Mouse (Mus musculus) yolk sac, embryonic 10.5 days (tissue): Measurements from ENCODE around the gene Tph1.
A peak's percentile ranks its signal among the peaks of the same experiment; 100 is the strongest.
"Not testable (repeated sequence)": the region's sequence is repeated elsewhere in the genome, so short reads cannot be mapped to it uniquely, and the experiment has no call there.

Source experiments
- DNase-seq: peaks from one replicate; pipeline ENCODE4 v3.0.0-alpha.2; 2017; ENCODE audit warnings: low spot score

Gene Tph1

GRCm38 (mm10) chr7:46672160-46672672 lies at the start of gene Tph1:
Gene Tph1 (minus strand): TSS chr7:46672537.
- DNase-seq: no peak

DNA sequence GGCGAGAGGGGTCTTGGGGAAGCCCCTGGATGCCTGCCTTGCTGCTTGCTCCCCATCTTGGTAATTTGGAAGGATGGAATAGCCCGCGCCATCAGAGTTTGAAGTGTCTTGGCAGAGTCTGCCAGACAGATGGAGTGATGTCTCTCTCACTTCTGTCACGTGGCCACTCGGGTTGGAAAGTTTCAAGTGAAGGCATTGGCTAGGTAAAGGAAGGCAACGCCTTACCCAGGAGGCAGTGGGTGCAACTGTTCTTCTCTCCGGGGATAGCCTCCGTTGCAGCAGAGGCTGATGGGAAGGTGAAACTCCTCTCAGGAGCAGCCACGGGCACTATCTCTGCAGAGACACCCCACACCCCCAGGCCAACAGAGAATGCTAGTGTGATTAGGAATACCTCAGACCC lies 48.1 kb upstream of the Tph1 start:
- DNase-seq: no peak

DNA sequence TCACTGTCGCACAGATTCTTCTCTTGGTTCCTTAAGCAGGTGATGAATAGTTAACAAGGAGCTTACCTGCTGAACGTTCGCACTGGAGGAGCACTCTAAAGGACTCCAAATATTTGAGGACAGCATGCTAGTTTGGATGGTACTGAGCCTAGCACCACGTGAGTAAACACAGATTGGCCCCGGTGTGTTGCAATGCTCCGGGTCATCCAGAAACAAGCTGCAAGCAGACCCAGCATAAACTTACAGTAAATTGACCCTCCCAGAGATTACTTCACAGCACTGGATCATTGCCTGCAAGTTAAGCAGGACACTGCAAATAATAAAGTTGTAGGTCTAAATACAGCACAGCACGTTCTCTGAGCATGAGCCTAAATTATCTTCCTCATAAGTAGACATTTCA lies 47.2 kb upstream of the Tph1 start:
- DNase-seq: peak; percentile 84

- DNase-seq: no peak
These were observed 46.4 kb upstream of the Tph1 start for GRCm38 (mm10) chr7:46718591-46719270.

DNA sequence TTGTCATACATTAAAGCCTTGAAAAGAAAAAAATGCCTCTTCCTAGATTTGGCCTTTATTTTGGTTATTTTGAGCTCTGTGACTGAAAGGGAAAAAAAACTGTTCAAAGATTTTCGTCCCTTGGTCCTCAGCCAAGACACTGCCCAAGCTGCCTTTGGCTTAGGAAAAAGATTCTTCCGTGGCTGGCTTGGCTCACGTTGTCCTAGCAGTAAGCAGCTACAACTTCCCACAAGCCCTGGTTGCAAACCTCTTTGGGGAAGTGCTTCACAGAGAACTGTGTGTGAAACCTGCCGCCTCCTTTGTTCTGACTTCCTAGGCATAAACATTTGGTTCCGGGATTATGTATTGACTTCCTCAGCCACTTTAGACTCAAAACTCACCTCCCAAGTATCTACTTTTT lies 44.6 kb upstream of the Tph1 start:
- no peak for DNase-seq

GRCm38 (mm10) chr7:46715600-46715999 lies 43.3 kb upstream of the Tph1 start, which contains the start of gene Saa3:
Gene Saa3 (minus strand): TSS chr7:46715700.
- no peak for DNase-seq

DNA sequence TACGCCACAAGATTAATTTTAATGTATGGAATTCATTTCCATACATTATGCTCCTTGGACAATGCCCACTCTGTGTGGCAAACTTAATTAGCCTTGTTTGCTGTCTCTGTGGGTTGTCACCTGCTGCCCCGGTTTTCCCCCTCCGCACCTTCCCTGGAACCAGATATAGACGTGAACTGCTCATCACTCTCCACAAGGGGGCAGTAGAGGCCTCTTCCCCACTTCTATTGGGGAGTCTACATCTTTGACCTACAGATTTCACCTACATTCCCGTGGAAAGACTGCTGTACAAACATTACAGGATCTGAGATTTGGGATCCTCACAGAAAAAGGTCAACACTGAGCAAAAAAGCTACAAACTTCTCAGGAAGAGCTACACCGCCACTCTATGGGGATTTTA lies 42.2 kb upstream of the Tph1 start:
- peak; percentile 55 for DNase-seq

GRCm38 (mm10) chr7:46712250-46712649 lies 39.9 kb upstream of the Tph1 start:
- no peak for DNase-seq

GRCm38 (mm10) chr7:46710390-46710844 lies 38.1 kb upstream of the Tph1 start, which contains the start of gene Saal1:
Gene Saal1 (minus strand): TSS chr7:46710680.
- peak; percentile 89 for DNase-seq

DNA sequence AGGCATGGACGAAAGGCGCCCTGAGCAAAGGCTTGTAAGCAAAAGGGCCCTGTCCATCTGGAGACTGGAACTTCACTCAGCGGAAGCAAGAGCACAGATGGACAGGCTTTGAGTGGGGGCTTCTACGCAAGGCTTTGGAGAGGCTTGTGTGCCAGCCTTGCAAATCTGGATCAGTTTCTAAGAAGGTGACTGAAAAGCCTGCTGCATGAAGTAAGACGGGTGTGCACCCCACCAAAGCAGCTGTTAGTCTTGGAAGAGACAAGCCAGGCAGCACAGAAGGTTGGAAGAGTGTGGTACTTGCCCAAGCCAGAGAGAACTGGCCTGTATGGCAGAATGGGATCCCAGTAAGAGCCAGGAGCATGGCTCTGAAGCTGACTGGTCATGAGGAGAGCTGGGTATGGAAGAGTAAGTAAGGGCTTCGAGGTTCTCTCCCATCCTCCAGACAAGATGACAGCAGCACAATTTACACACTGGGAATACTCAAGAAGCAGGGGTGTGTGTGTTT lies 28.2 kb upstream of the Tph1 start:
- DNase-seq: no peak

GRCm38 (mm10) chr7:46696754-46697153 lies 24.4 kb upstream of the Tph1 start:
- DNase-seq: no peak

GRCm38 (mm10) chr7:46686827-46687226 lies 14.5 kb upstream of the Tph1 start:
- no peak for DNase-seq

- DNase-seq: peak; percentile 54
These were observed 8.4 kb upstream of the Tph1 start for GRCm38 (mm10) chr7:46680732-46681131.

GRCm38 (mm10) chr7:46679044-46679443 lies 6.7 kb upstream of the Tph1 start:
- not testable (repeated sequence) for DNase-seq

GRCm38 (mm10) chr7:46678417-46678816 lies 6.1 kb upstream of the Tph1 start:
- DNase-seq: no peak

DNA sequence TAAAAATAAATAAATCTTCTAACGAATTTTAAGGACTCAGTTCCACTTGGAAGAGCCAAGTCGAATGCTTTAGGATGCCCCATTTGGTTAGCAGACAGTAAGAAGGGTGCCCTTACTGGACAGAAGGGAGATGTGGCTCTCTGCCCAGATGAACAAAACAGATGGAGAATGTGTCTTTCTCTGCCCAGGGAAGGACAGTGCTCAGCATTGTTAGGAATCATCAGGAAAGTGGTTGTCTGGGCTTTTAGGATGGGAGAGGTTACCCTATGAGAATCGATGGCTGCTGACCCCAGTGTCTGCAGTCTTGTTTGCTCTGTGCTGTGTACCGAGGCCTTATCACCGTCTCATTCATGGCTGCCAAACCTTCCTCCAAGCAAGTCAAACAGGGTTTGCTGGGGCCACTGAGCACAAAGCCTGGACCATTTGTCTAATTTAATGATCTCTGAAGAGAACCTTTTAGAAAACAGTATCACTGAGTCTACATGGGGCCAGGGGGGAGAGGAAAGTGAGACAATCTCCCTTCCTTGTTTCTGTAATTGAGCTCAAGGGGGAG lies 4.5 kb upstream of the Tph1 start:
- DNase-seq: no peak

DNA sequence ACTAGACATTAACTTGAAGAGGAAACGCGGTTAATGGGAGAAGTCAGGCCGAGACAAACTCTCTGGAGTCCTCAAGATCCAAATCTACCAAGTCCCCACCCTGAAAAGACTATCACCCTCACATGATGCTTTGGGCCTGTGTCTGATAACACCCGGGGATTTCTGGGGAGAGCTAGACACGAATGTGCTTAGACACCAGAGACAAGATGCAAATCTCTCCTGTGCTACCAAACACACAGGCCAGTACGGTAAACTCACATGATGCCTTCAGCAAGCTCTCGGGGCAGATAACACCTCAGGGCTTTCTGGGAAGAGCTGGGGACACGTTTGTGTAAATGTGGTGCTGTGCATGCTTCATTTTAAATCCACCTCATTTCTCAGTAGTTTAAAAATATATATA lies 3.5 kb upstream of the Tph1 start:
- DNase-seq: no peak

DNA sequence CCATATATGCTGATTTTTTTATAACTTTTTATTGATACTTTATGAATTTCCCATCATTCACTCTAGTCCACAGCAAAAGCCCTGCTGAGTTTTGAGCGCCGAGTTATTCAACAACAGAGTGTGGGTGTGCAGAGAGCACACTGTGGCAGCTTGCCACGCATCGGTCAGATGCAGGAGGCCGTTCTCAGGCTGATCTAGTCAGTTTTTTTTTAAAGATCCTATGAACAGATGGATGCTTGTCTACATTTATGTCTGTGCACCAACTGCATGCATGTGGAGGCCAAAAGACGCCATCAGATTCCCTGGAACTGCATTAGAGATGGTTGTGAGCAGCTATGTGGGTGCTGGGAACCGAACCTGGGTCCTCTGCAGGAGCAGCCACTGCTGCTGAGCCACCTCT lies 2.7 kb upstream of the Tph1 start:
- no peak for DNase-seq

GRCm38 (mm10) chr7:46667256-46667655 lies 5.1 kb downstream of the Tph1 start:
- DNase-seq: peak; percentile 51

- no peak for DNase-seq
These were observed 7.1 kb downstream of the Tph1 start for GRCm38 (mm10) chr7:46665236-46665635.

DNA sequence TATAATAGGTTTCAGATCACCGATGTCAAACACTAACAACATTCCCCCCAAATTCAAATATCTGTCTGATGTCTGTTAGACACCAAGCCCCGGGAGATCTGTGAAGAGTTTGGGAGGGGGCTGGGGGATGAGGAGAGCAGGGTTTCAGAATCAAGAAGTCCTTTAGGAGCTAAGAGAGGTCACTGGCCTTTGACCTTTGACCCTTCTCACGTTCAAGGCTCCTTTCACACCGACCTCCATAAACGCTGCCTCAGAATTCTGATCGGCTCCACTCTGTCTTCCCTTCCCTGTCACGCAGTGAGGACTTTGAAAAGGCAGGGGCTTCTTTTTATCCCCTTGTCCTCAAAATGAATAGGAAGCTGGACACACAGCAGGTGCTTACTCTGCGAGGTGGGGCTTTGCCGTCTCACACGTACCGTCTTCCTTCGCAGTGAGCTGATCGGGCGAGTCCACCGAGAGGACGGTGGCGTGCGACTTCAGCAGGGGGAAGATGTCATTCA lies 10.7 kb downstream of the Tph1 start:
- DNase-seq: no peak

DNA sequence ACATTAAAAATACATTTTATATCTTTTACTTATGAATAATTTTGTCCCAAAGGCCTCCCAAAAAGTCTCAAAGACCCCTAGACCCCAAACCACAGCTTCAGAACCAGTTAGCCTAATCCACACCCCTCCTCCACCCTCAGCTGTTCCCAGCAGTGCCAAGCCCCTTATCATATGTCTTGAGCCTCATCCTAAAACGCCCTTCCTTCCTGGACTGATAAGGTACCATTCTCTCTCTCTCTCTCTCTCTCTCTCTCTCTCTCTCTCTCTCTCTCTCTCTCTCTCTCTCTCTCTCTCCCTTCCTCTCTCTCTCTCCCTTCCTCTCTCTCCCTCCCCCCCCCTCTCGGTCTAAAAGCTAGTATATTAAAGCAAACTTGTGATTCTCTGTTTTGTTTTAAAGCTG lies 20.1 kb downstream of the Tph1 start:
- no peak for DNase-seq

DNA sequence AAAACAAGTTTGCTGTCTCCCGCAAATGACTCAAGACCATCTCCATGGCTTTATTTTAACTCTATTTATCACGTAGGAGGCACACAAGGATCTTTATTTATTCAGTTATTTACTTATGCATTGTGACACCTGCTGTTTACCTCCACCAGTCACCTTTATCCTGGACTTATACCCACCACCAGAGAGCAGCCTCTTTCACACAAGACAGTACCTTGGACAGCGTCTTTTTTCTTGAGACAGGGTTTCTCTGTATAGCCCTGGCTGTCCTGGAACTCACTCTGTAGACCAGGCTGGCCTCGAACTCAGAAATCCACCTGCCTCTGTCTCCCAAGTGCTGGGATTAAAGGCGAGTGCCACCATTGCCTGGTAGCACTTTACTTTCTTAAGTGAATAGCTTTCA lies 22.1 kb downstream of the Tph1 start:
- DNase-seq: not testable (repeated sequence)
